Mouse (Mus musculus): ENCODE results near the gene Banp. TPM values are rescaled to one million over a fixed set of nuclear protein-coding genes. Genes with fewer than 3 reads are reported as not detected.
A peak's percentile ranks its signal among the peaks of the same experiment; 100 is the strongest.

Gene Banp
- polyA plus RNA-seq, 1 experiment from 2014 or later, result 40.2 TPM

DNA sequence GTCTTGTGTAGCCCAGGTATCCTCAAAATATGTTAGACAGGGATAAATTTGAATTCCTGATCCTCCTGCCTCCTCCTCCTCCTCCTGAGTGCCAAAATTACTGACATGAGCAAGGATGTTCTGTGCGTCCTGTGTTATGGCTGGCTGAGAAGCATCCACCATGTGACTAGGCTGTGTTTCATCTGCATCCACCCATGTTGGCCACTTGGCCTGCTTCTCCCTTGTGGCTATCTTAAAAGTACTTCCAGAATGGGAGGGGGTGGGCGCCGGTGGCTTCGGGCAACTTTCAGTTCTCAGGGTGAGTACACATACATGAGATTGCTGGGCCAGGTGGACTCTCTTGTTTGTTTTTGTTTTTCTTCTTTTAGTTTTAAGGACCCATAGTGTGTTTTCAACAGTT, 30.4 kb upstream of the Banp start:
- H3K4me1 ChIP-seq (replicated peaks; ENCODE audit: control insufficient read depth, insufficient read depth, low read length), result no peaks in the 10 kb centered on the region
- no peak for ATAC-seq (replicated peaks; ENCODE audit: low FRiP score)
- 71% methylated on average over 4 of the region's 4 CpGs for WGBS
- H3K4me3 ChIP-seq (ENCODE audit: low read depth, low read length), result no peak overlapping the region
- no peaks in the 10 kb centered on the region for H3K9me3 ChIP-seq (ENCODE audit: control insufficient read depth, low read length)
- no peak overlapping the region for H3K27ac ChIP-seq (ENCODE audit: low read depth, low read length)
- H3K4me2 ChIP-seq, result no peak overlapping the region
- no peak for DNase-seq (ENCODE audit: low spot score)
- no peak overlapping the region for H3K9ac ChIP-seq (ENCODE audit: low read depth, low read length)
- H3K36me3 ChIP-seq (ENCODE audit: control insufficient read depth, insufficient read depth, low read length), result no peaks in the 10 kb centered on the region
- no peaks in the 10 kb centered on the region; the same call in 1 of the 2 replicates for H3K27me3 ChIP-seq (replicated peaks; ENCODE audit: control insufficient read depth, insufficient read depth, low read length)

- H3K27me3 ChIP-seq (replicated peaks; ENCODE audit: control insufficient read depth, insufficient read depth, low read length), result no peaks in the 10 kb centered on the region; the same call in 1 of the 2 replicates
- H3K9ac ChIP-seq (ENCODE audit: low read depth, low read length), result no peak overlapping the region
- H3K27ac ChIP-seq (ENCODE audit: low read depth, low read length), result no peak overlapping the region
- no peaks in the 10 kb centered on the region for H3K36me3 ChIP-seq (ENCODE audit: control insufficient read depth, insufficient read depth, low read length)
- WGBS, result 63% methylated on average over 3 of the region's 3 CpGs
- H3K4me1 ChIP-seq (replicated peaks; ENCODE audit: control insufficient read depth, insufficient read depth, low read length), result no peaks in the 10 kb centered on the region
- no peak overlapping the region for H3K4me2 ChIP-seq
- ATAC-seq (replicated peaks; ENCODE audit: low FRiP score) (no peak), DNase-seq (ENCODE audit: low spot score) (no peak)
- H3K4me3 ChIP-seq (ENCODE audit: low read depth, low read length), result no peak overlapping the region
- no peaks in the 10 kb centered on the region for H3K9me3 ChIP-seq (ENCODE audit: control insufficient read depth, low read length)
These were observed 29.8 kb upstream of the Banp start for GRCm38 (mm10) chr8:121919731-121920130.

GRCm38 (mm10) chr8:121921582-121921981, 28.0 kb upstream of the Banp start:
- ATAC-seq (replicated peaks; ENCODE audit: low FRiP score), result no peak
- Histone ChIP-seq H3K4me2 (no peak overlapping the region), H3K4me3 (ENCODE audit: low read depth, low read length) (no peak overlapping the region), H3K9me3 (ENCODE audit: control insufficient read depth, low read length) (no peaks in the 10 kb centered on the region), H3K27me3 (replicated peaks; ENCODE audit: control insufficient read depth, insufficient read depth, low read length) (no peaks in the 10 kb centered on the region), H3K9ac (ENCODE audit: low read depth, low read length) (no peak overlapping the region), H3K27ac (ENCODE audit: low read depth, low read length) (no peak overlapping the region), H3K36me3 (ENCODE audit: control insufficient read depth, insufficient read depth, low read length) (no peaks in the 10 kb centered on the region), H3K4me1 (replicated peaks; ENCODE audit: control insufficient read depth, insufficient read depth, low read length) (no peaks in the 10 kb centered on the region)
- DNase-seq (ENCODE audit: low spot score), result no peak
- WGBS, result 78% methylated on average over 8 of the region's 8 CpGs

DNA sequence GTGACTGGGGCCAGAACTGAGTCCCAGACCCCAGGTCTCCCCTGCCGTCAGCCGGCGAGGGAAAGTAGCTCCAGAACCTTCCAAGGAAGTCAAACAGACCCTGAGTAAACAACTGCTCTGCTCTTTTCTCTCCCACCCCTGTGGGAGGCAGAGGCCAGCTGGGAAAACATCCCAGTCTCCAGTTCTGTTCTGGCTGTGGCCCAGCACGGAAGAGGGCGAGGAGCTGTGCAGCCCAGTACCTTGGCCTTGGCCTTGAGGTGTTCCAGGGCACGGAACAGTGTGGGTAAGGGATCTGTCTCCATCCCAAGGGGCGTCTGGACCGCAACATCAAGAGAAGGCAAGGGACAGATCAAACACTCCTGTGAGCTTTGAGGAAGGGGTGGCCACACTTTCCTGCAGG, 27.4 kb upstream of the Banp start:
- no peak overlapping the region for H3K4me3 ChIP-seq (ENCODE audit: low read depth, low read length)
- H3K27ac ChIP-seq (ENCODE audit: low read depth, low read length), result no peak overlapping the region
- no peaks in the 10 kb centered on the region for H3K4me1 ChIP-seq (replicated peaks; ENCODE audit: control insufficient read depth, insufficient read depth, low read length)
- no peaks in the 10 kb centered on the region for H3K9me3 ChIP-seq (ENCODE audit: control insufficient read depth, low read length)
- 73% methylated on average over 8 of the region's 8 CpGs for WGBS
- no peaks in the 10 kb centered on the region for H3K36me3 ChIP-seq (ENCODE audit: control insufficient read depth, insufficient read depth, low read length)
- no peak for ATAC-seq (replicated peaks; ENCODE audit: low FRiP score)
- H3K4me2 ChIP-seq, result no peak overlapping the region
- H3K27me3 ChIP-seq (replicated peaks; ENCODE audit: control insufficient read depth, insufficient read depth, low read length), result no peaks in the 10 kb centered on the region
- no peak overlapping the region for H3K9ac ChIP-seq (ENCODE audit: low read depth, low read length)
- DNase-seq (ENCODE audit: low spot score), result no peak

DNA sequence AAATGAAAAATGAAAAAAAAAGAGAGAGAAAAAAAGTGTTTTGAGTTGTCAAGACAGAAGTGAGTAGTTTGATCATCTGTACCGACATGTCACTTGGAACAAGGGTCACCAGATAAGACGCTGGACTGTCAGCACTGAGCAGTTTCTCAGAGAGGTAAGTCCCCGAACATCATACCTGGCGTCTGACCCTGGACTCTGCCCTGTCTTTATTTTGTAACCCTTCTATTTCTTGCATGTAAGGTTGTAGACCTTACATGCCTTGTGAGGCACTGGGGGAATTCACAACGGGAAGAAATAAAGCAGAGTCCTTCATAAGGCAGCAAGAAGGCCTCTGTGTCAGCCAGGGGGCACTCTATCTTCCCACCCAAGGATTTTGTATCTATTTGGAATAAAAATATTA, 24.9 kb upstream of the Banp start:
- H3K36me3 ChIP-seq (ENCODE audit: control insufficient read depth, insufficient read depth, low read length), result no peaks in the 10 kb centered on the region
- no peak overlapping the region for H3K4me3 ChIP-seq (ENCODE audit: low read depth, low read length)
- no peak overlapping the region for H3K9ac ChIP-seq (ENCODE audit: low read depth, low read length)
- no peak overlapping the region for H3K27ac ChIP-seq (ENCODE audit: low read depth, low read length)
- no peaks in the 10 kb centered on the region for H3K27me3 ChIP-seq (replicated peaks; ENCODE audit: control insufficient read depth, insufficient read depth, low read length)
- H3K4me2 ChIP-seq, result no peak overlapping the region
- 73% methylated on average over 5 of the region's 5 CpGs for WGBS
- no peaks in the 10 kb centered on the region for H3K9me3 ChIP-seq (ENCODE audit: control insufficient read depth, low read length)
- no peak for DNase-seq (ENCODE audit: low spot score)
- no peaks in the 10 kb centered on the region for H3K4me1 ChIP-seq (replicated peaks; ENCODE audit: control insufficient read depth, insufficient read depth, low read length)
- no peak for ATAC-seq (replicated peaks; ENCODE audit: low FRiP score)

- Histone ChIP-seq H3K27me3 (replicated peaks; ENCODE audit: control insufficient read depth, insufficient read depth, low read length) (no peaks in the 10 kb centered on the region; the same call in 1 of the 2 replicates), H3K4me1 (replicated peaks; ENCODE audit: control insufficient read depth, insufficient read depth, low read length) (no peaks in the 10 kb centered on the region), H3K27ac (ENCODE audit: low read depth, low read length) (no peak overlapping the region), H3K4me2 (no peak overlapping the region), H3K9me3 (ENCODE audit: control insufficient read depth, low read length) (no peaks in the 10 kb centered on the region), H3K9ac (ENCODE audit: low read depth, low read length) (no peak overlapping the region), H3K4me3 (ENCODE audit: low read depth, low read length) (no peak overlapping the region), H3K36me3 (ENCODE audit: control insufficient read depth, insufficient read depth, low read length) (no peaks in the 10 kb centered on the region)
- no peak for ATAC-seq (replicated peaks; ENCODE audit: low FRiP score)
- DNase-seq (ENCODE audit: low spot score), result peak; percentile 69
- 29% methylated on average over 10 of the region's 10 CpGs for WGBS
These were observed 23.9 kb upstream of the Banp start for GRCm38 (mm10) chr8:121925624-121926023.

GRCm38 (mm10) chr8:121926266-121926665, 23.3 kb upstream of the Banp start:
- H3K9me3 ChIP-seq (ENCODE audit: control insufficient read depth, low read length), result no peaks in the 10 kb centered on the region
- no peak for DNase-seq (ENCODE audit: low spot score)
- no peak overlapping the region for H3K4me2 ChIP-seq
- no peak overlapping the region for H3K9ac ChIP-seq (ENCODE audit: low read depth, low read length)
- H3K36me3 ChIP-seq (ENCODE audit: control insufficient read depth, insufficient read depth, low read length), result no peaks in the 10 kb centered on the region
- no peak for ATAC-seq (replicated peaks; ENCODE audit: low FRiP score)
- no peaks in the 10 kb centered on the region; the same call in 1 of the 2 replicates for H3K27me3 ChIP-seq (replicated peaks; ENCODE audit: control insufficient read depth, insufficient read depth, low read length)
- H3K27ac ChIP-seq (ENCODE audit: low read depth, low read length), result no peak overlapping the region
- no peaks in the 10 kb centered on the region for H3K4me1 ChIP-seq (replicated peaks; ENCODE audit: control insufficient read depth, insufficient read depth, low read length)
- WGBS, result 61% methylated on average over 8 of the region's 8 CpGs
- H3K4me3 ChIP-seq (ENCODE audit: low read depth, low read length), result no peak overlapping the region

- H3K4me3 ChIP-seq (ENCODE audit: low read depth, low read length), result no peak overlapping the region
- ATAC-seq (replicated peaks; ENCODE audit: low FRiP score), result peak; percentile 57; the same call in 1 of the 2 replicates
- H3K9me3 ChIP-seq (ENCODE audit: control insufficient read depth, low read length), result no peaks in the 10 kb centered on the region
- H3K27ac ChIP-seq (ENCODE audit: low read depth, low read length), result no peak overlapping the region
- H3K36me3 ChIP-seq (ENCODE audit: control insufficient read depth, insufficient read depth, low read length), result no peaks in the 10 kb centered on the region
- H3K9ac ChIP-seq (ENCODE audit: low read depth, low read length), result no peak overlapping the region
- 36% methylated on average over 8 of the region's 8 CpGs for WGBS
- no peaks in the 10 kb centered on the region for H3K4me1 ChIP-seq (replicated peaks; ENCODE audit: control insufficient read depth, insufficient read depth, low read length)
- no peaks in the 10 kb centered on the region; the same call in 1 of the 2 replicates for H3K27me3 ChIP-seq (replicated peaks; ENCODE audit: control insufficient read depth, insufficient read depth, low read length)
- no peak overlapping the region for H3K4me2 ChIP-seq
- DNase-seq (ENCODE audit: low spot score), result no peak
These were observed 22.2 kb upstream of the Banp start for GRCm38 (mm10) chr8:121927316-121927715.

DNA sequence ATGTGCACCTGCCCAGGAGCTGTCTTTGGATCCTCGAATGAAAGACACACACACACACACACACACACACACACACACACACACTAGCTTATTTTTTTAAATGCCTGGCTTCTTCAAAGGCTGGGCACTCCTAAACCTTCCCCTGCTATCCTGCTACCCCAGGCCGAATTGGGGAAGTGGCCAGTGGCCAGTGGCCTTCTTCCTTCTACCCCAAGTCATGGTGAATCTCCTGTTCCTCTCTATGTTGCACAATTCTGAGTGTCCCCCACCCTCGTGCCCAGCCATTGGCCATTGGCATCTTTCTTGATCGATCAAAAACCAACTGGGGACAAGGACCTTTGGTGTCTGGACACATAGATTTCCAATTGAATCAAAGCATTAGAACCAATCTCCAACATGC, 19.5 kb upstream of the Banp start:
- Histone ChIP-seq H3K4me3 (ENCODE audit: low read depth, low read length) (no peak overlapping the region), H3K27me3 (replicated peaks; ENCODE audit: control insufficient read depth, insufficient read depth, low read length) (no peaks in the 10 kb centered on the region; the same call in 1 of the 2 replicates), H3K27ac (ENCODE audit: low read depth, low read length) (no peak overlapping the region), H3K36me3 (ENCODE audit: control insufficient read depth, insufficient read depth, low read length) (no peaks in the 10 kb centered on the region), H3K9ac (ENCODE audit: low read depth, low read length) (no peak overlapping the region), H3K4me1 (replicated peaks; ENCODE audit: control insufficient read depth, insufficient read depth, low read length) (no peaks in the 10 kb centered on the region), H3K4me2 (no peak overlapping the region), H3K9me3 (ENCODE audit: control insufficient read depth, low read length) (no peaks in the 10 kb centered on the region)
- DNase-seq (ENCODE audit: low spot score) (no peak), ATAC-seq (replicated peaks; ENCODE audit: low FRiP score) (no peak)
- 59% methylated on average over 4 of the region's 4 CpGs for WGBS
